Mouse (Mus musculus) myocyte (in vitro differentiated cells): ENCODE results near the gene Fbn1. TPM values are rescaled to one million over a fixed set of nuclear protein-coding genes. Genes with fewer than 3 reads are reported as not detected.

Experiments used
- H3K27me3 ChIP-seq: one replicate; pipeline ENCODE4 v1.6.1; 2011; ENCODE audit not compliant: control insufficient read depth, insufficient read depth, insufficient read length
- H3K36me3 ChIP-seq: one replicate; pipeline ENCODE4 v1.6.1; 2011; ENCODE audit not compliant: control insufficient read depth, insufficient read depth
- H3K4me2 ChIP-seq: one replicate; pipeline ENCODE4 v1.6.1; 2011; ENCODE audit warnings: low read depth, control low read depth
- H3K4me3 ChIP-seq: one replicate; pipeline ENCODE4 v1.5.1; 2011; ENCODE audit warnings: mild to moderate bottlenecking, control low read depth, moderate library complexity
- H3K79me2 ChIP-seq: one replicate; pipeline ENCODE4 v1.6.1; 2011; ENCODE audit not compliant: control insufficient read depth, insufficient read depth
- H3ac ChIP-seq: one replicate; pipeline ENCODE4 v1.6.1; 2011; ENCODE audit not compliant: control insufficient read depth, insufficient read length
- CEBPB ChIP-seq: IDR thresholded peaks from 2 replicates; pipeline ENCODE4 v1.6.1; 2011; ENCODE audit warnings: mild to moderate bottlenecking, moderate library complexity; ENCODE audit not compliant: poor library complexity, insufficient read depth, severe bottlenecking
- E2F4 ChIP-seq: IDR thresholded peaks from one replicate; pipeline ENCODE4 v1.6.1; 2011; ENCODE audit warnings: mild to moderate bottlenecking, control low read depth, moderate library complexity; ENCODE audit not compliant: insufficient read depth
- MAX ChIP-seq: IDR thresholded peaks from one replicate; pipeline ENCODE4 v1.6.1; 2011; ENCODE audit warnings: low read depth, mild to moderate bottlenecking, control low read depth
- MYOD1 ChIP-seq, 3 experiments: IDR thresholded peaks; one replicate each; pipeline ENCODE4 v1.6.1; 2011; ENCODE audit warnings: control low read depth in 2 of 3, low read depth in 2 of 3, mild to moderate bottlenecking in 2 of 3, moderate library complexity in 1 of 3; ENCODE audit not compliant: insufficient read length in 2 of 3, control insufficient read depth in 1 of 3
- MYOG ChIP-seq, 3 experiments: IDR thresholded peaks; one replicate each; pipeline ENCODE4 v1.6.1; 2011; ENCODE audit warnings: control low read depth in 2 of 3, low read depth in 2 of 3, mild to moderate bottlenecking in 2 of 3; ENCODE audit not compliant: insufficient read length in 2 of 3, control insufficient read depth in 1 of 3, insufficient read depth in 1 of 3
- POLR2A ChIP-seq: IDR thresholded peaks from one replicate; pipeline ENCODE4 v1.6.1; 2011; ENCODE audit warnings: low read depth, mild to moderate bottlenecking, control low read depth, moderate library complexity; ENCODE audit not compliant: insufficient read length
- POLR2AphosphoS2 ChIP-seq: IDR thresholded peaks from one replicate; pipeline ENCODE4 v1.6.1; 2011; ENCODE audit warnings: low read depth, control low read depth; ENCODE audit not compliant: insufficient read length
- REST ChIP-seq: IDR thresholded peaks from one replicate; pipeline ENCODE4 v1.6.1; 2011; ENCODE audit warnings: mild to moderate bottlenecking, control low read depth, moderate library complexity; ENCODE audit not compliant: insufficient read depth, insufficient read length
- SRF ChIP-seq: IDR thresholded peaks from one replicate; pipeline ENCODE4 v1.6.1; 2011; ENCODE audit warnings: low read depth; ENCODE audit not compliant: control insufficient read depth, insufficient read length
- TCF12 ChIP-seq: IDR thresholded peaks from one replicate; pipeline ENCODE4 v1.6.1; 2011; ENCODE audit warnings: mild to moderate bottlenecking, control low read depth; ENCODE audit not compliant: poor library complexity, insufficient read depth, severe bottlenecking
- TCF3 ChIP-seq: IDR thresholded peaks from one replicate; pipeline ENCODE4 v1.6.1; 2011; ENCODE audit warnings: low read depth, control low read depth; ENCODE audit not compliant: insufficient read length
- USF1 ChIP-seq: IDR thresholded peaks from one replicate; pipeline ENCODE4 v1.6.1; 2011; ENCODE audit warnings: low read depth, mild to moderate bottlenecking, control low read depth, moderate library complexity
- polyA plus RNA-seq: library from polyadenylated mRNA; unstranded; fragments of >200 nt; fragmentation: generic; extraction: Trizol; gene quantifications from one replicate; pipeline ENCODE4 v1.2.1, GENCODE M21; 2012; ENCODE audit warnings: missing spikeins

Gene Fbn1
- polyA plus RNA-seq, 1 experiment = 125 TPM

- Histone ChIP-seq H3K79me2 (peaks cover 41% of the 10 kb centered on the region), H3K4me3 (peak overlapping the region; percentile 80), H3K4me2 (peak overlapping the region; percentile 74), H3K27me3 (no peaks in the 10 kb centered on the region), H3K36me3 (peaks cover 5% of the 10 kb centered on the region), H3ac (peak overlapping the region; percentile 34)
- TF ChIP-seq E2F4 = no peak
- TF ChIP-seq TCF12 = no peak
- TF ChIP-seq MYOD1 (IDR thresholded peaks at IDR 0.05; ENCODE audit: control insufficient read depth in 1 of 3, insufficient read length in 2 of 3, low read depth in 2 of 3) = peak in 2 of 3 experiments; percentile 88 to 89
- TF ChIP-seq REST = no peak
- peak; percentile 80 for TF ChIP-seq POLR2AphosphoS2
- no peak for TF ChIP-seq SRF
- peak in 2 of 3 experiments; percentile 70 to 76 for TF ChIP-seq MYOG (IDR thresholded peaks at IDR 0.05; ENCODE audit: control insufficient read depth in 1 of 3, insufficient read depth in 1 of 3, insufficient read length in 2 of 3, low read depth in 2 of 3)
- no peak for TF ChIP-seq MAX
These were observed 2.0 kb downstream of the Fbn1 start for GRCm38 (mm10) chr2:125505746-125506315.

- peak within 1 kb of the TSS; percentile 74 for H3K4me2 ChIP-seq
- peak within 1 kb of the TSS; percentile 34 for H3ac ChIP-seq
- TF ChIP-seq CEBPB (no peak), MYOD1 (IDR thresholded peaks at IDR 0.05; ENCODE audit: control insufficient read depth in 1 of 3, insufficient read length in 2 of 3, low read depth in 2 of 3) (no peak), POLR2AphosphoS2 (no peak), MAX (no peak), REST (no peak), POLR2A (no peak), TCF12 (no peak), MYOG (IDR thresholded peaks at IDR 0.05; ENCODE audit: control insufficient read depth in 1 of 3, insufficient read depth in 1 of 3, insufficient read length in 2 of 3, low read depth in 2 of 3) (no peak), SRF (no peak), TCF3 (no peak), USF1 (no peak), E2F4 (no peak)
- peaks cover 5% of the 10 kb centered on the region for H3K36me3 ChIP-seq
- peaks cover 48% of the 10 kb centered on the region for H3K79me2 ChIP-seq
- H3K4me3 ChIP-seq = peak within 1 kb of the TSS; percentile 80
- H3K27me3 ChIP-seq = no peaks in the 10 kb centered on the region
These were observed 2.6 kb downstream of the Fbn1 start, which contains the start of gene Gm9913 for GRCm38 (mm10) chr2:125505006-125505745. TSS of gene Gm9913 (plus strand) at chr2:125505089.

- TF ChIP-seq CEBPB (no peak), POLR2AphosphoS2 (peak; percentile 84), TCF3 (no peak), TCF12 (no peak)
- Histone ChIP-seq H3K4me2 (no peak overlapping the region), H3K36me3 (peaks cover 5% of the 10 kb centered on the region), H3ac (no peak overlapping the region), H3K4me3 (no peak overlapping the region), H3K27me3 (no peaks in the 10 kb centered on the region), H3K79me2 (peaks cover 81% of the 10 kb centered on the region)
These were observed 6.3 kb downstream of the Fbn1 start for GRCm38 (mm10) chr2:125501526-125501925.

GRCm38 (mm10) chr2:125498216-125498615, 9.6 kb downstream of the Fbn1 start:
- Histone ChIP-seq H3K27me3 (no peaks in the 10 kb centered on the region), H3K4me2 (no peak overlapping the region), H3K4me3 (no peak overlapping the region), H3ac (no peak overlapping the region), H3K36me3 (peaks cover 7% of the 10 kb centered on the region), H3K79me2 (peaks cover 84% of the 10 kb centered on the region)
- no peak for TF ChIP-seq MAX
- no peak for TF ChIP-seq USF1
- no peak for TF ChIP-seq POLR2A
- no peak for TF ChIP-seq TCF3
- TF ChIP-seq TCF12 = no peak
- TF ChIP-seq MYOG (IDR thresholded peaks at IDR 0.05; ENCODE audit: control insufficient read depth in 1 of 3, insufficient read depth in 1 of 3, insufficient read length in 2 of 3, low read depth in 2 of 3) = no peak
- TF ChIP-seq MYOD1 (IDR thresholded peaks at IDR 0.05; ENCODE audit: control insufficient read depth in 1 of 3, insufficient read length in 2 of 3, low read depth in 2 of 3) = no peak
- no peak for TF ChIP-seq CEBPB

- peaks cover 5% of the 10 kb centered on the region for H3K36me3 ChIP-seq
- no peak overlapping the region for H3K4me2 ChIP-seq
- H3K4me3 ChIP-seq = no peak overlapping the region
- H3K79me2 ChIP-seq = peaks cover 82% of the 10 kb centered on the region
- H3ac ChIP-seq = no peak overlapping the region
- no peak for TF ChIP-seq REST
- no peak for TF ChIP-seq MYOD1 (IDR thresholded peaks at IDR 0.05; ENCODE audit: control insufficient read depth in 1 of 3, insufficient read length in 2 of 3, low read depth in 2 of 3)
- TF ChIP-seq TCF12 = no peak
- TF ChIP-seq USF1 = no peak
- TF ChIP-seq SRF = no peak
- no peak for TF ChIP-seq E2F4
- TF ChIP-seq MYOG (IDR thresholded peaks at IDR 0.05; ENCODE audit: control insufficient read depth in 1 of 3, insufficient read depth in 1 of 3, insufficient read length in 2 of 3, low read depth in 2 of 3) = no peak
- TF ChIP-seq TCF3 = no peak
- no peak for TF ChIP-seq CEBPB
- no peak for TF ChIP-seq POLR2AphosphoS2
- TF ChIP-seq POLR2A = no peak
- TF ChIP-seq MAX = no peak
- H3K27me3 ChIP-seq = no peaks in the 10 kb centered on the region
These were observed 11.1 kb downstream of the Fbn1 start for GRCm38 (mm10) chr2:125496696-125497095.
